Mouse (Mus musculus) heart, embryonic 11.5 days (tissue): Measurements from ENCODE around the gene Nt5c1b. TPM values are rescaled to one million over a fixed set of nuclear protein-coding genes. Genes with fewer than 3 reads are reported as not detected.

ENCODE experiments used
- polyA plus RNA-seq: library from polyadenylated mRNA; unstranded; fragments of >200 nt; fragmentation: Nextera tagmentation; extraction: Ambion mirVana; gene quantifications from 2 replicates; pipeline ENCODE4 v1.2.1, GENCODE M21; 2014

The Nt5c1b gene
- polyA plus RNA-seq, 1 experiment from 2014 or later: not detected

Other genes with a start within 250 kb of the Nt5c1b start
- 47.0 and 54.9 TPM in 2 replicates for gene Rdh14, start 20.8 kb downstream of the Nt5c1b start, polyA plus RNA-seq